Mouse (Mus musculus): ENCODE measurements around the gene Rcc2.

Gene Rcc2

GRCm38 (mm10) chr4:140684881-140685303 lies 15.4 kb upstream of the Rcc2 start:
- in situ Hi-C loops (cut with MboI, MseI) = no loop called here

GRCm38 (mm10) chr4:140688044-140688825 lies 12.1 kb upstream of the Rcc2 start:
- in situ Hi-C loops (cut with MboI, MseI) = no loop called here

DNA sequence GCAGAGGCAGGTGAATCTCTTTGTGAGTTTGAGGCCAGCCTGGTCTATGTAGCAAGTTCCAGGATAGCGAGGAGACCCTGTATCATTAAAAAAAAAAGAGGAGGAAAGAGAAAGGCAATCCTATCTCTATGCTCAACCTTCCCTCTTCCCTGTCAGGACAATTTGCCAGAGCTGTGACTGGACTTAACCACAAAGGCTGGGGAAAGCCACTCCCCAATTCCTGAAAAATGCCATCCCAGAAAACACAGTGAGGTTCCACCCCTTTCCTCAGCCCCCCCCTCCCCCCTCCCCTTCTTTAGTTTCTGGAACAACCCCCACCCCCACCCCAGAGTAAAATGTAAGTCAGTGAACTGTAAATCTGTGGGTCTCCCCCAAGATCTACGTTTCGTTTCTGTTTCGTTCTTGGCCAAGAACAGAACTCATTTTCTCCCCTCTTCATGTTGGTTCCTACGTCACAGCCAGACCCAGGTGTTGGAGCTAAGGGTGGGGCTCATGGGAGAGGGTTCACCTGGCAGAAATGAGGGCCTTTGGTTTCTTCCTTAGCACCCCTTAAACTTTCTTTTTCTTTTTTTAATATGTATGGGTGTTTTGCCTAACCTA lies 11.4 kb upstream of the Rcc2 start:
- in situ Hi-C loops (cut with MboI, MseI) = no loop called here

DNA sequence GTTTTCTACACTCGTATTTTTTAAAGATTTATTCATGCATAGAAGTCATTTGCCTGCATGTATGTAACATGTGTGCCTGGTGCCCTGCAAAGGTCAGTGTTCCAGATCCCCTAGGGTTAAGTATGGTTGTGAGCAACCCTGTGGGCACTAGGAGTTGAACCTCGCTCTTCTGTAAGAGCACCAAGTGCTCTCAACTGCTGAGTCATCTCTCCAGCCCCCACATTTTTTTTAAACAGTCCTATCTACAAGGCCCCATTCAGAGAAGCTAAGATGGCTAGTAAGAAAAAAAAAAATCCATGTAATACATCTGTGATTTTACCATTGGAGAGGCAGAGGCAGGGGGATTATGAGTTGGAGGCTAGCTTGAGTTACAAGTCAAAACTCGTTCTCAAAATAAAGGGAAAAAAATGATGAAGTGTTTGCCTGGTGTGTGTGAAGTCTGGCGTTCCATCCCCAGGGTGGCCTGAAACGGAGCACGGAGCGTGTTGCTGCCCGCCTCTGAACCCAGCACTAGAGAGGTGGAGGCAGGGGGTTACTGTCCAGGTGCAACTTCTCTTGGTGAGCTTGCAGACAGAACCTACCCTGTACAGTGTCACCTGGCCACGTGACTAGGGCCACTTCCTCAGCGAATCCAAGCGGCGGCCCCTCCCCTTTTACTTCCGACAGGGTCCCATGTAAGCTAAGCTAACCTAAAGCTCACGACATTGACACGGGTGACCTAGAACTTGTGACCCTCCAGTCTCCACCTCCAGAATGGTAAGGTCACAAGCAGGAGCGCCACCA lies 10.3 kb upstream of the Rcc2 start:
- in situ Hi-C loops (cut with MboI, MseI) = no loop called here

- in situ Hi-C loops (cut with MboI, MseI) = no loop called here
Measured at GRCm38 (mm10) chr4:140691481-140691880, 8.9 kb upstream of the Rcc2 start.

GRCm38 (mm10) chr4:140693513-140693912 lies 6.8 kb upstream of the Rcc2 start:
- in situ Hi-C loops (cut with MboI, MseI) = no loop called here

- in situ Hi-C loops (cut with MboI, MseI) = no loop called here
Measured at GRCm38 (mm10) chr4:140694551-140695060, 5.7 kb upstream of the Rcc2 start.

GRCm38 (mm10) chr4:140695146-140695545 lies 5.2 kb upstream of the Rcc2 start:
- in situ Hi-C loops (cut with MboI, MseI) = no loop called here

DNA sequence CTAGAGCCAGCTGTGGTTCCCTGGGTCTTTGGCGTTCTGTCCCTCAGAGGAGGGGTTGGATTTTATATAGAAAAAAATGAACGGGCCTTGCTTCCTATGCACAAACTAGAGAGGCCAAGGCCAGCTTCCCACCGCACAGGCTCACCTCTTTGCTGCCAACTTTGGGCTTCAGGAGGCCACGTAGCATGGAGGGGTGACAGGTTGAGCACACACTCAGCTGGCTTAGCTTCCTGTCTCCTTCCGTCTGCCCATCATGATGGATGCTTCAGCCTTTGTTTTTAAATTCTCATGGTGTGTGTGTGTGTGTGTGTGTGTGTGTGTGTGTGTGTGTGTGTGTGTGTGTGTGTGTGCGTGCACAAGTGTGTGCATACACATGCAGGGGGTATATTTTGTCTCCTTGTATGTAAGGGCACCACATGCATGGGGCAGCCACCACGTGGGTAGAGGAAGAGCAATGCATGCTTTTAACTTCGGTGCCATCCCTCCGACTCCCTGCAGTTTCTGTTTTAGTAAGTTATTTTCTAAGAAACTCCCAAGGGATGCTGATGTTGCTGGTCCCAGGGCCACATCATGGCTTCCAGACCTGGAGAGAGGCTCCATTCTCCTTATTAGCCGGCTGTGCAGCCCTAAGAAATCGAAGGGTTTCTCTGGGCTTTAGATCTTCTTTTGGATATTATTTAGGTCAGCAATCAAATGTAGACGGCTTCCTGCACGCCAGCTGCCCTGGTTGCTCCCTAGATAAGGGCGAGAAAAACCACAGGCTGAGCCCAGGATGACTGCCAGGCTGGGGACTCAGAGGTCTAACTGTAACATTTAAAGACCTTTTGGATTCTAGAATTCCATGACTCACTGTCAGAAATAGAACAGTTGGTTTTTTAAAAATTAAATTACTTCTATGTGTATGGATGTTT lies 4.4 kb upstream of the Rcc2 start:
- in situ Hi-C loops (cut with MboI, MseI) = no loop called here

GRCm38 (mm10) chr4:140699441-140700127 lies 757 bp upstream of the Rcc2 start:
- in situ Hi-C loops (cut with MboI, MseI) = loop anchor here (10.0 to 25.0 kb wide), 2 partner anchors 1262 to 1505 kb away; partner anchors contain the start of gene Capzb

DNA sequence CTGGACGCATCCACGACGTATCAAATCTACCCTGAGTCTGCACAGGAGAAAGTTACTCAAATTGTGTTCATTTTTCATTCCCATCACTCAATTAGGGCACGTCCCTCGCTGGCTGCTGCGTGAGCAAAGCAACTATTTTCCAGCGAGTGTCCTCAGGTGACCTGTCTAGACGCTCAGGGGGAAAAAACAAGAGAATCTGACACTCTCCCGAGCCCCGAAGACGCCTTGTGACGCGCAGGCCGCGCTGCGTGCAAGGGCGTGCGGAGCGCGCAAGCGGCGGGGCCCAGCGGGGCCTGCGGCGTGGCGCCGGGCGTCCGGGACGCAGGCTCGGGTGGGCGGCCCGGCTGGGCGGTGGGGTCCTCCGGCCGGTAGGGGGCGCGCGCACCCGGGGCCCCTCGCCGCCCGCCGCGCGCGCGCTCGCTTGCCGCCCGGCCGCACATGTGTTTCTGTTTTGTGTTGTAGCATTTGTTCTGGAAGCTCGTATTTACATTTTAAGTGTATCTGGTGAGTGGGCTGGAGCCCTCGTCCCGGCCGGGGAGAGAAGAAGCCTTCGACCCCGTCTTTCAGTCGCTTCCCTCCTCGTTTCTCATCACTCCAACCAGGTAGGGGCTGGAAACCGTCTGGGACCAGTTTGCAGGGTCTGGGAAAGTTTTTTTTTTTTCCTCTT lies 841 bp downstream of the Rcc2 start:
- in situ Hi-C loops (cut with MboI, MseI) = loop anchor here (10.0 to 25.0 kb wide), 2 partner anchors 1264 to 1506 kb away; partner anchors contain the start of gene Capzb

GRCm38 (mm10) chr4:140701716-140702561 lies 1.6 kb downstream of the Rcc2 start:
- in situ Hi-C loops (cut with MboI, MseI) = loop anchor here (10.0 to 25.0 kb wide), 2 partner anchors 1265 to 1507 kb away; partner anchors contain the start of gene Capzb

- in situ Hi-C loops (cut with MboI, MseI) = loop anchor here (10.0 to 25.0 kb wide), 2 partner anchors 1265 to 1508 kb away; partner anchors contain the start of gene Capzb
Measured at GRCm38 (mm10) chr4:140702611-140703327, 2.4 kb downstream of the Rcc2 start.

GRCm38 (mm10) chr4:140703636-140704035 lies 3.3 kb downstream of the Rcc2 start:
- in situ Hi-C loops (cut with MboI, MseI) = loop anchor here (10.0 to 25.0 kb wide), 2 partner anchors 1266 to 1509 kb away; partner anchors contain the start of gene Capzb

DNA sequence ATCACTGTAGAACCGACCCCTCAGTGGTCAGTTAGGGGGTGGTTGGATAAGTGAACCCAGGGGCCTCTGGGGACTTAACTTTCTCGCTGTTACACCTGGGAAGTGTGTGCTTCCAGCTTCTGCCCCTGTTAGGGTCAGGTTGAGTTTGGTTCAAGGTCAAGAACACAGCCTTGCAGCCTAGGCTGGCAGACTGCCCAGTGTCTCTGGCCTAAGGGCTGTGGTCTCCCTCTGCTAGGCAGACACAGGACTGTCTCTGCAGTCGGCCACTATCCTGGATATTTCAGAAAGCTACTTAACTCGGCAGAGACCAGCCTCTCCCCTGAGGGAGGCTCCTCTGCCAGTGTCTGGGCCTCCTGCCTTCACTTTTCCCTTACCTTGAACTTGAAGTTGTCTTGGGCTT lies 3.8 kb downstream of the Rcc2 start:
- in situ Hi-C loops (cut with MboI, MseI) = loop anchor here (10.0 to 25.0 kb wide), 2 partner anchors 1267 to 1509 kb away; partner anchors contain the start of gene Capzb

GRCm38 (mm10) chr4:140707615-140708014 lies 7.3 kb downstream of the Rcc2 start:
- in situ Hi-C loops (cut with MboI, MseI) = loop anchor here (10.0 to 25.0 kb wide), 2 partner anchors 1270 to 1513 kb away; partner anchors contain the start of gene Capzb

- in situ Hi-C loops (cut with MboI, MseI) = loop anchor here (10.0 to 25.0 kb wide), 2 partner anchors 1271 to 1514 kb away; partner anchors contain the start of gene Capzb
Measured at GRCm38 (mm10) chr4:140708297-140708927, 8.1 kb downstream of the Rcc2 start.

Data from regulatory T cell (primary cell).